Mouse (Mus musculus) ES-Bruce4 (cell line): ENCODE measurements at regions not wholly inside any gene's neighbourhood (a gene's known extent, or its start where the extent isn't known, plus 50 kb on each side); places are given as distances from the start of the nearest gene placed in this dataset.

Experiments
- H3K27ac ChIP-seq: 2 replicates; pipeline ENCODE4 v1.5.1; 2012; ENCODE audit warnings: low read length, inconsistent platforms; ENCODE audit not compliant: insufficient read depth
- H3K27me3 ChIP-seq: 2 replicates; pipeline ENCODE4 v1.6.1; 2012; ENCODE audit warnings: mild to moderate bottlenecking, low read length, inconsistent platforms; ENCODE audit not compliant: control insufficient read depth, poor library complexity, insufficient read depth, severe bottlenecking
- H3K36me3 ChIP-seq: 2 replicates; pipeline ENCODE4 v1.6.1; 2012; ENCODE audit warnings: inconsistent platforms, mild to moderate bottlenecking, low read length, moderate library complexity; ENCODE audit not compliant: control insufficient read depth, poor library complexity, insufficient read depth, severe bottlenecking
- H3K4me1 ChIP-seq: one replicate; pipeline ENCODE4 v1.8.1; 2011; ENCODE audit warnings: low read length; ENCODE audit not compliant: control insufficient read depth, insufficient read depth
- H3K4me3 ChIP-seq: 2 replicates; pipeline ENCODE4 v1.5.1; 2011; ENCODE audit warnings: low read depth, mild to moderate bottlenecking, low read length
- H3K9ac ChIP-seq: 2 replicates; pipeline ENCODE4 v1.6.1; 2012; ENCODE audit warnings: low read depth, mild to moderate bottlenecking, inconsistent platforms; ENCODE audit not compliant: poor library complexity, severe bottlenecking
- H3K9me3 ChIP-seq: replicated peaks from 2 replicates; pipeline ENCODE4 v1.6.1; 2012; ENCODE audit warnings: mild to moderate bottlenecking, low read length, inconsistent platforms; ENCODE audit not compliant: control insufficient read depth, poor library complexity, insufficient read depth, severe bottlenecking
- CTCF ChIP-seq: IDR thresholded peaks from one replicate; pipeline ENCODE4 v1.8.1; 2011; ENCODE audit warnings: low read depth, low read length
- EP300 ChIP-seq: IDR thresholded peaks from 2 replicates; pipeline ENCODE4 v1.6.1; 2011; ENCODE audit warnings: low read depth, low read length; ENCODE audit not compliant: insufficient read depth
- POLR2A ChIP-seq: IDR thresholded peaks from one replicate; pipeline ENCODE4 v1.8.1; 2011; ENCODE audit warnings: low read length; ENCODE audit not compliant: insufficient read depth

- no peak overlapping the region for H3K27ac ChIP-seq
- TF ChIP-seq CTCF (no peak), EP300 (no peak), POLR2A (no peak)
- no peak overlapping the region for H3K9ac ChIP-seq
- no peaks in the 10 kb centered on the region for H3K9me3 ChIP-seq
- H3K27me3 ChIP-seq: no peaks in the 10 kb centered on the region
- no peaks in the 10 kb centered on the region for H3K36me3 ChIP-seq
- H3K4me1 ChIP-seq: no peaks in the 10 kb centered on the region
- H3K4me3 ChIP-seq: no peak overlapping the region
These were observed 529.7 kb upstream of the Arid1b start for GRCm38 (mm10) chr17:4464286-4464880.

- no peaks in the 10 kb centered on the region for H3K36me3 ChIP-seq
- no peak overlapping the region for H3K9ac ChIP-seq
- no peaks in the 10 kb centered on the region for H3K9me3 ChIP-seq
- no peak overlapping the region for H3K27ac ChIP-seq
- H3K4me1 ChIP-seq: no peaks in the 10 kb centered on the region
- no peaks in the 10 kb centered on the region for H3K27me3 ChIP-seq
- no peak for TF ChIP-seq CTCF
- no peak for TF ChIP-seq EP300
- TF ChIP-seq POLR2A: no peak
- no peak overlapping the region for H3K4me3 ChIP-seq
These were observed 528.4 kb upstream of the Arid1b start for GRCm38 (mm10) chr17:4465741-4466140.

- Histone ChIP-seq H3K4me1 (no peaks in the 10 kb centered on the region), H3K4me3 (no peak overlapping the region), H3K27ac (no peak overlapping the region), H3K9ac (no peak overlapping the region), H3K36me3 (no peaks in the 10 kb centered on the region), H3K9me3 (no peaks in the 10 kb centered on the region), H3K27me3 (no peaks in the 10 kb centered on the region)
- no peak for TF ChIP-seq CTCF
- no peak for TF ChIP-seq EP300
- TF ChIP-seq POLR2A: no peak
These were observed 521.7 kb upstream of the Arid1b start for GRCm38 (mm10) chr17:4472412-4472811.

GRCm38 (mm10) chr17:4474350-4474749 lies 519.8 kb upstream of the Arid1b start:
- Histone ChIP-seq H3K9me3 (no peaks in the 10 kb centered on the region), H3K4me3 (no peak overlapping the region), H3K4me1 (no peaks in the 10 kb centered on the region), H3K9ac (no peak overlapping the region), H3K27ac (no peak overlapping the region), H3K36me3 (no peaks in the 10 kb centered on the region), H3K27me3 (no peaks in the 10 kb centered on the region)
- TF ChIP-seq EP300 (no peak), CTCF (no peak), POLR2A (no peak)

- Histone ChIP-seq H3K4me3 (no peak overlapping the region), H3K27me3 (no peaks in the 10 kb centered on the region), H3K9ac (no peak overlapping the region), H3K27ac (no peak overlapping the region), H3K4me1 (no peaks in the 10 kb centered on the region), H3K36me3 (no peaks in the 10 kb centered on the region), H3K9me3 (no peaks in the 10 kb centered on the region)
- no peak for TF ChIP-seq CTCF
- TF ChIP-seq EP300: no peak
- TF ChIP-seq POLR2A: no peak
These were observed 518.5 kb upstream of the Arid1b start for GRCm38 (mm10) chr17:4475665-4476064.

- Histone ChIP-seq H3K9ac (no peak overlapping the region), H3K27ac (no peak overlapping the region), H3K27me3 (no peaks in the 10 kb centered on the region), H3K9me3 (no peaks in the 10 kb centered on the region), H3K4me3 (no peak overlapping the region), H3K4me1 (peaks cover 2% of the 10 kb centered on the region), H3K36me3 (no peaks in the 10 kb centered on the region)
- TF ChIP-seq EP300 (no peak), POLR2A (no peak), CTCF (no peak)
These were observed 499.7 kb upstream of the Arid1b start for GRCm38 (mm10) chr17:4494392-4494791.
